Mouse (Mus musculus) ES-Bruce4 (cell line): ENCODE measurements around the gene Kmt2b.

Experiments
- CTCF ChIP-seq: IDR thresholded peaks from one replicate; pipeline ENCODE4 v1.8.1; 2011; ENCODE audit warnings: low read depth, low read length
- EP300 ChIP-seq: IDR thresholded peaks from 2 replicates; pipeline ENCODE4 v1.6.1; 2011; ENCODE audit warnings: low read depth, low read length; ENCODE audit not compliant: insufficient read depth
- POLR2A ChIP-seq: IDR thresholded peaks from one replicate; pipeline ENCODE4 v1.8.1; 2011; ENCODE audit warnings: low read length; ENCODE audit not compliant: insufficient read depth

- no peak for TF ChIP-seq CTCF
- TF ChIP-seq EP300, result no peak
- no peak for TF ChIP-seq POLR2A
These were observed 62.6 kb downstream of the Kmt2b start for GRCm38 (mm10) chr7:30525954-30526353.
